Mouse (Mus musculus) liver, embryonic 16.5 days (tissue): Measurements from ENCODE around the gene Naf1. TPM values are rescaled to one million over a fixed set of nuclear protein-coding genes. Genes with fewer than 3 reads are reported as not detected.

Experiments used
- ATAC-seq: fragments of 200-750 bp; cut with Nextera tagmentation; 2 replicates; pipeline ENCODE4 v1.8.0; 2017; ENCODE audit warnings: low read depth, mild to moderate bottlenecking, moderate number of reproducible peaks, moderate library complexity
- H3K27ac ChIP-seq: fragments of 300-500 bp; sonication (generic); 2 replicates; pipeline ENCODE4 v1.5.1; 2014; ENCODE audit warnings: mild to moderate bottlenecking, low read length
- H3K27me3 ChIP-seq: fragments of 300-500 bp; sonication (generic); 2 replicates; pipeline ENCODE4 v1.6.1; 2014; ENCODE audit warnings: low read depth, low read length, mixed read lengths; ENCODE audit not compliant: control insufficient read depth, insufficient read depth
- H3K36me3 ChIP-seq: fragments of 300-500 bp; sonication (generic); 2 replicates; pipeline ENCODE4 v1.6.1; 2014; ENCODE audit warnings: mild to moderate bottlenecking; ENCODE audit not compliant: control insufficient read depth, insufficient read depth
- H3K4me1 ChIP-seq: fragments of 300-500 bp; sonication (generic); 2 replicates; pipeline ENCODE4 v1.6.1; 2014; ENCODE audit warnings: low read depth, low read length, mixed read lengths; ENCODE audit not compliant: control insufficient read depth
- H3K4me2 ChIP-seq: fragments of 300-500 bp; sonication (generic); 2 replicates; pipeline ENCODE4 v1.6.1; 2014; ENCODE audit warnings: low read depth, low read length, mixed read lengths
- H3K4me3 ChIP-seq: fragments of 300-500 bp; sonication (generic); 2 replicates; pipeline ENCODE4 v1.5.1; 2014; ENCODE audit warnings: low read depth, mild to moderate bottlenecking, low read length
- H3K9ac ChIP-seq: fragments of 300-500 bp; sonication (generic); 2 replicates; pipeline ENCODE4 v1.6.1; 2014; ENCODE audit warnings: low read depth, low read length
- H3K9me3 ChIP-seq: fragments of 300-500 bp; sonication (generic); replicated peaks from 2 replicates; pipeline ENCODE4 v1.6.1; 2016; ENCODE audit warnings: low read length; ENCODE audit not compliant: control insufficient read depth
- WGBS: fragments of 180-500 bp; shearing (Covaris S2); extraction: QIAGEN DNeasy Blood & Tissue Kit; methylation state at CpG from one replicate; pipeline ENCODE4 v1.1.7; 2014; ENCODE audit not compliant: insufficient replicate concordance; 5-methylcytosine and 5-hydroxymethylcytosine counted together
- polyA plus RNA-seq: library from polyadenylated mRNA; unstranded; fragments of >200 nt; fragmentation: Nextera tagmentation; extraction: Ambion mirVana; gene quantifications from 2 replicates; pipeline ENCODE4 v1.2.1, GENCODE M21; 2015

The Naf1 gene
- polyA plus RNA-seq, 1 experiment from 2014 or later: 0.57 TPM

GRCm38 (mm10) chr8:66891879-66892278 lies 31.9 kb downstream of the Naf1 start:
- no peak overlapping the region for H3K9ac ChIP-seq
- no peaks in the 10 kb centered on the region for H3K36me3 ChIP-seq
- H3K4me3 ChIP-seq: no peak overlapping the region
- H3K27ac ChIP-seq: no peak overlapping the region
- no peaks in the 10 kb centered on the region for H3K4me1 ChIP-seq
- no peak for ATAC-seq
- no peaks in the 10 kb centered on the region for H3K27me3 ChIP-seq
- 59% methylated on average over 2 of the region's 2 CpGs for WGBS
- no peak overlapping the region for H3K4me2 ChIP-seq
- no peaks in the 10 kb centered on the region for H3K9me3 ChIP-seq

GRCm38 (mm10) chr8:66905000-66905399 lies 45.0 kb downstream of the Naf1 start:
- no peaks in the 10 kb centered on the region for H3K9me3 ChIP-seq
- no peak overlapping the region for H3K9ac ChIP-seq
- no peaks in the 10 kb centered on the region for H3K27me3 ChIP-seq
- no peak overlapping the region for H3K27ac ChIP-seq
- no peak overlapping the region for H3K4me2 ChIP-seq
- H3K4me3 ChIP-seq: no peak overlapping the region
- H3K4me1 ChIP-seq: no peaks in the 10 kb centered on the region
- no peak for ATAC-seq
- no peaks in the 10 kb centered on the region for H3K36me3 ChIP-seq
- WGBS: 63% methylated on average over 2 of the region's 2 CpGs

DNA sequence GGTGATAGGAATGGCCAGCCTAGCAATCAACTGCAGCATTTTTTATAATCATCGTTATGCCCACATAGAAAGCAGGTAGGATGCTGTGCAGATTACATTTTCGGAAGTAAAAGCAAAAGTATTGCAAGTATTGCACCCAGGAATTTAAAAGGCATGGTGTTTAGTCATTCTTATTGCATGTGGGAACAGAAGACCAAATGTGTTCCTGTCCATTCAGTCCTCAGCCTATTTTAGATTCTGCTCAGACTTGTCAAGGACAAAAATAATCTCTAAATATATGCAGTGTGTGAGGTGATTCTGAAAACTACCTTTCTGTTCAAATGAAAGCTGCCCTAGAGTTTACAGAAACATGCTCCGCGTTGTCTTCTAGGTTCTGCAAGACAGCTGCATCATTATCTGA lies 45.5 kb downstream of the Naf1 start:
- Histone ChIP-seq H3K4me2 (no peak overlapping the region), H3K27ac (no peak overlapping the region), H3K4me3 (no peak overlapping the region), H3K4me1 (no peaks in the 10 kb centered on the region), H3K9me3 (no peaks in the 10 kb centered on the region), H3K27me3 (no peaks in the 10 kb centered on the region), H3K36me3 (no peaks in the 10 kb centered on the region), H3K9ac (no peak overlapping the region)
- no peak for ATAC-seq
- 75% methylated on average over 4 of the region's 4 CpGs for WGBS

- Histone ChIP-seq H3K27ac (no peak overlapping the region), H3K9ac (no peak overlapping the region), H3K4me1 (no peaks in the 10 kb centered on the region), H3K4me2 (no peak overlapping the region), H3K4me3 (no peak overlapping the region), H3K27me3 (no peaks in the 10 kb centered on the region), H3K9me3 (no peaks in the 10 kb centered on the region), H3K36me3 (no peaks in the 10 kb centered on the region)
- WGBS: 73% methylated on average over 8 of the region's 8 CpGs
- ATAC-seq: no peak
Observed at GRCm38 (mm10) chr8:66906116-66906515, 46.1 kb downstream of the Naf1 start.

DNA sequence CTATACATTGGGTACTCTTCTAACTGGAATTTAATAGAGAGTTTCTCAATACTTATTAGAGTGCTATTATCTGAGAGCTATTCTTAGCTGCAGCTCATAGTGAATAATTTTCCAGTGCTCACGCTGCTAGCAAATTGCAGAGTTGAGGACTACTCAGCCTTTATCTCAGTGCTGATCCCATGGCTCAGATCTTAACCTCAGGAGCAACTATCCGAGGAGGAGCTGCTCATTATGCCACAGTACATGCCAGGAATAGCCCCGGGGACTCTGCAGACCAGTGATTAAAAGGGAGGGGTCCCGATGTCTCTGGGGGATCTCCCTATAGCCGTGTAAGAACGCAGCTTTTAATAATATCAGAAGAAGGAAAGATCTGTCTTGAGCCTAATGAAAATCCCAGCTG lies 50.7 kb downstream of the Naf1 start:
- Histone ChIP-seq H3K9me3 (no peaks in the 10 kb centered on the region), H3K9ac (no peak overlapping the region), H3K4me1 (no peaks in the 10 kb centered on the region), H3K27me3 (no peaks in the 10 kb centered on the region), H3K4me3 (no peak overlapping the region), H3K36me3 (no peaks in the 10 kb centered on the region), H3K4me2 (no peak overlapping the region), H3K27ac (no peak overlapping the region)
- ATAC-seq: no peak
- WGBS: 38% methylated on average over 6 of the region's 6 CpGs

DNA sequence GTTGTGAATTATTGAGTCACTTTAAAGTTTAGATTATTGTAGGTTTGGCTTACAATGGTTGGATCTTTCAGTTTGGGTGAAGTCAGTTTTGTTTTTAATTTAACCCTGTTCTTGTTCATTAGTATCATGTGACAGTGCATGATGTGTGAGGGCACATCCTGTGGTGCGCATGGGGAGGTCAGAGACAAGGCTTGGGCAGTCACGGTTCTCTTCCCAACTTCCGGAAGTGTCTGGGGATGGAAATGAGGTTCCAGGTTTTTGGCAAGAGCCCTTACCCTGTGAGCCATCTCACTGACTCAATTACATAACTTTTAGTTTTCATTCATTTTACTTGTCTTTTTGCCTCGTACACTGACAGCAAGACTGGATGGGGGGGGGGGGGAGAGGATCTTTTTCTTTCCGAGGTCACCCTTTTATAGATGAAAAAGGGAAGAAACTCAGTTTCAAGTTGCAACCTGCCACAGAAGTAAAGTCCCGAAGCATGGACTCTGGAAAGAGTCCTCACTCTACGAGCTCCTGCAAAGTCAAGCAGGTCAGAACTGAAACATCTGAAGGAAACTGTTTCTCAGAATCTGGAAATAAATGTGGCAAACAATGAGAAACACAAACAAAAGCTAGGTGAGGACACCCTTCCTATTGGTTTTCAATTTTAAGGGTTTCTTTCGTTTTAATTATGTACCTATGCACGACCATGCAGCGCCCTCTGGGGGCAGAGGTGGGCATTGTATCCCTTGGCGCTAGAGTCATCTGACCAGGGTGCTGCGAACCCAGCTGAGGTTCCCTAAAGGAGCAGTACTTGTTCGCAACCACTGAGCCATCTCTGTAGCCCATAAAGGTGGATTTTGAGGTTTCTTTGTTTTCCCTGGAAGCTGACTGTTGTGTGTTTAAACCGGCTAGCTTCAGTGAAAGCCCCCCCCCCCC lies 53.9 kb downstream of the Naf1 start:
- no peak for ATAC-seq
- Histone ChIP-seq H3K27ac (no peak overlapping the region), H3K9ac (no peak overlapping the region), H3K4me3 (no peak overlapping the region), H3K36me3 (no peaks in the 10 kb centered on the region), H3K9me3 (no peaks in the 10 kb centered on the region), H3K27me3 (no peaks in the 10 kb centered on the region), H3K4me2 (no peak overlapping the region), H3K4me1 (no peaks in the 10 kb centered on the region)
- 46% methylated on average over 14 of the region's 14 CpGs for WGBS

GRCm38 (mm10) chr8:66916056-66916455 lies 56.0 kb downstream of the Naf1 start:
- Histone ChIP-seq H3K4me3 (no peak overlapping the region), H3K4me1 (no peaks in the 10 kb centered on the region), H3K27me3 (no peaks in the 10 kb centered on the region), H3K4me2 (no peak overlapping the region), H3K9ac (no peak overlapping the region), H3K27ac (no peak overlapping the region), H3K9me3 (no peaks in the 10 kb centered on the region), H3K36me3 (no peaks in the 10 kb centered on the region)
- WGBS: 42% methylated on average over 7 of the region's 7 CpGs
- no peak for ATAC-seq

GRCm38 (mm10) chr8:66917695-66918467 lies 57.9 kb downstream of the Naf1 start:
- H3K36me3 ChIP-seq: no peaks in the 10 kb centered on the region
- H3K27ac ChIP-seq: no peak overlapping the region
- no peak overlapping the region for H3K4me3 ChIP-seq
- H3K4me2 ChIP-seq: no peak overlapping the region
- no peaks in the 10 kb centered on the region for H3K4me1 ChIP-seq
- H3K9ac ChIP-seq: no peak overlapping the region
- H3K27me3 ChIP-seq: no peaks in the 10 kb centered on the region
- WGBS: 37% methylated on average over 6 of the region's 6 CpGs
- ATAC-seq: no peak
- H3K9me3 ChIP-seq: no peaks in the 10 kb centered on the region

- Histone ChIP-seq H3K4me3 (no peak overlapping the region), H3K9ac (no peak overlapping the region), H3K9me3 (no peaks in the 10 kb centered on the region), H3K4me2 (no peak overlapping the region), H3K27me3 (no peaks in the 10 kb centered on the region), H3K36me3 (no peaks in the 10 kb centered on the region), H3K27ac (no peak overlapping the region), H3K4me1 (no peaks in the 10 kb centered on the region)
- ATAC-seq: no peak
- 64% methylated on average over 4 of the region's 4 CpGs for WGBS
Observed at GRCm38 (mm10) chr8:66918471-66918870, 58.5 kb downstream of the Naf1 start.
